Mouse (Mus musculus) ES-Bruce4 (cell line): ENCODE measurements around the gene Apba1.

Source experiments
- EP300 ChIP-seq: IDR thresholded peaks from 2 replicates; pipeline ENCODE4 v1.6.1; 2011; ENCODE audit warnings: low read depth, low read length; ENCODE audit not compliant: insufficient read depth
- POLR2A ChIP-seq: IDR thresholded peaks from one replicate; pipeline ENCODE4 v1.8.1; 2011; ENCODE audit warnings: low read length; ENCODE audit not compliant: insufficient read depth

- TF ChIP-seq POLR2A (no peak), EP300 (no peak)
Measured at GRCm38 (mm10) chr19:23980598-23980997, 221.9 kb downstream of the Apba1 start.
